Mouse (Mus musculus) heart, adult 2 months (tissue): ENCODE data around the gene Prorsd1. TPM values are rescaled to one million over a fixed set of nuclear protein-coding genes. Genes with fewer than 3 reads are reported as not detected.
A peak's percentile ranks its signal among the peaks of the same experiment; 100 is the strongest.

Experiments
- DNase-seq, 2 experiments: peaks; one replicate each; pipeline ENCODE4 v3.0.0; 2021
- H3K27ac ChIP-seq: fragments of 200-600 bp; 2 replicates; pipeline ENCODE4 v1.8.1; 2022
- H3K27me3 ChIP-seq: fragments of 200-500 bp; 2 replicates; pipeline ENCODE4 v1.6.1; 2012; ENCODE audit warnings: mild to moderate bottlenecking, low read length, inconsistent platforms, mixed read lengths; ENCODE audit not compliant: control insufficient read depth, insufficient read depth
- H3K36me3 ChIP-seq: fragments of 200-500 bp; 2 replicates; pipeline ENCODE4 v1.6.1; 2012; ENCODE audit warnings: low read length, inconsistent platforms; ENCODE audit not compliant: control insufficient read depth, insufficient read depth
- H3K4me1 ChIP-seq: fragments of 200-500 bp; 2 replicates; pipeline ENCODE4 v1.6.1; 2011; ENCODE audit warnings: low read length; ENCODE audit not compliant: control insufficient read depth, insufficient read depth
- H3K4me3 ChIP-seq: fragments of 200-600 bp; 2 replicates; pipeline ENCODE4 v1.8.1; 2022
- H3K79me2 ChIP-seq: fragments of 200-500 bp; replicated peaks from 2 replicates; pipeline ENCODE4 v1.6.1; 2012; ENCODE audit warnings: mild to moderate bottlenecking, inconsistent platforms, low read length, moderate library complexity, mixed read lengths; ENCODE audit not compliant: control insufficient read depth, insufficient read depth
- H3K9ac ChIP-seq: fragments of 200-500 bp; 2 replicates; pipeline ENCODE4 v1.6.1; 2012; ENCODE audit warnings: low read depth, mild to moderate bottlenecking, control low read depth, inconsistent platforms, low read length, mixed read lengths
- CTCF ChIP-seq: fragments of 200-600 bp; IDR thresholded peaks from 2 replicates; pipeline ENCODE4 v1.8.1; 2022; ENCODE audit warnings: antibody characterized with exemption, mild to moderate bottlenecking, moderate library complexity
- EP300 ChIP-seq: fragments of 200-500 bp; IDR thresholded peaks from 2 replicates; pipeline ENCODE4 v1.6.1; 2011; ENCODE audit warnings: low read depth, low read length, control low read depth; ENCODE audit not compliant: insufficient read depth
- POLR2A ChIP-seq: fragments of 200-500 bp; IDR thresholded peaks from 2 replicates; pipeline ENCODE4 v1.6.1; 2011; ENCODE audit warnings: mild to moderate bottlenecking, low read depth, low read length, control low read depth; ENCODE audit not compliant: insufficient read depth
- WGBS: fragments of 180-500 bp; shearing (Covaris S2); methylation state at CpG from one replicate; pipeline ENCODE4 v1.1.7; 2018; 5-methylcytosine and 5-hydroxymethylcytosine counted together
- intact Hi-C: fragments of 180-260 bp; cut with DNase I; formaldehyde crosslinking; loops from one replicate; pipeline ENCODE4 v1.15.1; 2025
- long read RNA-seq: library from polyadenylated mRNA; stranded (forward); transcript quantifications from one replicate; pipeline ENCODE4 v2.0.0, GENCODE M21; 2021
- polyA plus RNA-seq: library from polyadenylated mRNA; depleted of rRNA; stranded (reverse); fragments of >200 nt; gene quantifications from 2 replicates; pipeline ENCODE4 v1.2.3, GENCODE M21; 2012; rRNA removed
- total RNA-seq, 2 experiments: library from RNA; stranded (reverse); gene quantifications; 2 replicates each; pipeline ENCODE4 v1.2.3; 2021

The Prorsd1 gene
- total RNA-seq (10 to 100 TPM; 20.4 to 22.0 TPM), polyA plus RNA-seq (6.7 and 12.2 TPM in 2 replicates)
- long read RNA-seq, transcript Prorsd1-201 (2 exons, 918 nt): major isoform, 15 of 16 reads
- long read RNA-seq, partial matches to known transcripts: 0 of 16 reads
- long read RNA-seq, other reads (novel, unspliced or antisense): 0 of 16 reads

GRCm38 (mm10) chr11:29514682-29515412 lies at the start of gene Prorsd1:
Prorsd1 (minus strand) TSS chr11:29515033.
- peak; percentile 91 to 93 for DNase-seq
- peaks cover 1% of the 10 kb centered on the region; the same call in 1 of the 2 replicates for H3K4me1 ChIP-seq
- H3K27me3 ChIP-seq: no peaks in the 10 kb centered on the region
- intact Hi-C loops: loop anchor here (10.0 kb wide), 1 partner anchor 340 kb away; the partner anchor contains the start of gene Ppp4r3b
- WGBS: 3% methylated on average over 40 of the region's 40 CpGs
- H3K4me3 ChIP-seq: peak within 1 kb of the TSS; percentile 64
- TF ChIP-seq CTCF: no peak
- TF ChIP-seq POLR2A: peak; percentile 92
- 0 out of 2 replicates have a peak, but pooled peaks have one; percentile 10 for TF ChIP-seq EP300
- peak within 1 kb of the TSS; percentile 72 for H3K27ac ChIP-seq
- peak within 1 kb of the TSS; percentile 82 for H3K9ac ChIP-seq
- H3K36me3 ChIP-seq: peaks cover 3% of the 10 kb centered on the region
- no peaks in the 10 kb centered on the region for H3K79me2 ChIP-seq

- no peak for DNase-seq
- H3K9ac ChIP-seq: no peak overlapping the region
- intact Hi-C loops: no loop called here
- WGBS: 74% methylated on average over 2 of the region's 2 CpGs
- H3K79me2 ChIP-seq: no peaks in the 10 kb centered on the region
- H3K4me1 ChIP-seq: no peaks in the 10 kb centered on the region
- TF ChIP-seq POLR2A (no peak), CTCF (no peak), EP300 (no peak)
- H3K27me3 ChIP-seq: no peaks in the 10 kb centered on the region
- no peak overlapping the region for H3K27ac ChIP-seq
- no peaks in the 10 kb centered on the region for H3K36me3 ChIP-seq
- H3K4me3 ChIP-seq: no peak overlapping the region
Observed at GRCm38 (mm10) chr11:29563406-29563805, 48.6 kb upstream of the Prorsd1 start.

GRCm38 (mm10) chr11:29560990-29561389 lies 46.2 kb upstream of the Prorsd1 start:
- WGBS: 88% methylated on average over 3 of the region's 3 CpGs
- DNase-seq: no peak
- Histone ChIP-seq H3K27me3 (no peaks in the 10 kb centered on the region), H3K27ac (no peak overlapping the region), H3K4me1 (no peaks in the 10 kb centered on the region), H3K4me3 (no peak overlapping the region), H3K9ac (no peak overlapping the region), H3K79me2 (no peaks in the 10 kb centered on the region), H3K36me3 (no peaks in the 10 kb centered on the region)
- TF ChIP-seq POLR2A (no peak), CTCF (no peak), EP300 (no peak)
- intact Hi-C loops: no loop called here

- Histone ChIP-seq H3K4me1 (no peaks in the 10 kb centered on the region), H3K4me3 (no peak overlapping the region), H3K27ac (no peak overlapping the region), H3K27me3 (no peaks in the 10 kb centered on the region), H3K79me2 (no peaks in the 10 kb centered on the region), H3K36me3 (no peaks in the 10 kb centered on the region), H3K9ac (no peak overlapping the region)
- 80% methylated on average over 9 of the region's 9 CpGs for WGBS
- intact Hi-C loops: no loop called here
- no peak for DNase-seq
- no peak for TF ChIP-seq CTCF
- no peak for TF ChIP-seq EP300
- no peak for TF ChIP-seq POLR2A
Observed at GRCm38 (mm10) chr11:29560452-29560851, 45.6 kb upstream of the Prorsd1 start.

- Histone ChIP-seq H3K27ac (no peak overlapping the region), H3K9ac (no peak overlapping the region), H3K4me1 (peaks cover 1% of the 10 kb centered on the region), H3K4me3 (no peak overlapping the region), H3K27me3 (no peaks in the 10 kb centered on the region), H3K36me3 (peaks cover 12% of the 10 kb centered on the region), H3K79me2 (no peaks in the 10 kb centered on the region)
- no peak for DNase-seq
- 44% methylated on average over 1 of the region's 1 CpGs for WGBS
- no peak for TF ChIP-seq POLR2A
- TF ChIP-seq CTCF: peak; percentile 32
- TF ChIP-seq EP300: no peak
- intact Hi-C loops: loop anchor here (5.0 to 10.0 kb wide), 2 partner anchors 177 to 475 kb away; partner anchors contain the start of genes Ccdc88a and Eml6
Observed at GRCm38 (mm10) chr11:29549425-29549778, 34.6 kb upstream of the Prorsd1 start.
